Mouse (Mus musculus) CH12.LX (cell line): Measurements from ENCODE around the gene Lhfpl3. TPM values are rescaled to one million over a fixed set of nuclear protein-coding genes. Genes with fewer than 3 reads are reported as not detected.
A peak's percentile ranks its signal among the peaks of the same experiment; 100 is the strongest.

Experiments used
- DNase-seq: peaks from one replicate; pipeline ENCODE4 v3.0.0-alpha.2; 2013; ENCODE audit errors: extremely low read depth
- H3K27ac ChIP-seq: 2 replicates; pipeline ENCODE4 v1.5.1; 2012; ENCODE audit warnings: low read depth, mild to moderate bottlenecking, control low read depth, moderate library complexity; ENCODE audit not compliant: insufficient read depth
- H3K27me3 ChIP-seq: replicated peaks from 2 replicates; pipeline ENCODE3; 2012; ENCODE audit warnings: inconsistent platforms
- H3K36me3 ChIP-seq, 2 experiments: replicated peaks in 1 of 2; 2 replicates each; pipeline versions ENCODE3 to v1.6.1; 2012; ENCODE audit warnings: inconsistent platforms in 1 of 2, low read length in 1 of 2, mild to moderate bottlenecking in 1 of 2, mixed read lengths in 1 of 2, moderate library complexity in 1 of 2; ENCODE audit not compliant: control insufficient read depth in 1 of 2, insufficient read depth in 1 of 2
- H3K4me1 ChIP-seq, 2 experiments: 2 replicates each; pipeline ENCODE4 v1.6.1; 2012; ENCODE audit warnings: inconsistent platforms in 1 of 2, moderate library complexity in 1 of 2; ENCODE audit not compliant: insufficient read depth in 2 of 2, control insufficient read depth in 1 of 2
- H3K4me2 ChIP-seq: 2 replicates; pipeline ENCODE4 v1.6.1; 2012; ENCODE audit warnings: low read depth, mild to moderate bottlenecking, control low read depth; ENCODE audit not compliant: poor library complexity, insufficient read depth, severe bottlenecking
- H3K4me3 ChIP-seq, 3 experiments: fragments of 150-350 bp in 1 of 3; sonication (generic) in 1 of 3; replicated peaks in 1 of 3; 2 replicates each; pipeline versions ENCODE3 to v1.5.1; 2011 to 2012; ENCODE audit warnings: low read depth in 2 of 3, low read length in 2 of 3, mild to moderate bottlenecking in 2 of 3, moderate library complexity in 2 of 3, control low read depth in 1 of 3, improper control_type of control experiment in 1 of 3, inconsistent platforms in 1 of 3, mixed read lengths in 1 of 3; ENCODE audit not compliant: poor library complexity in 1 of 3
- H3K79me2 ChIP-seq: replicated peaks from 2 replicates; pipeline ENCODE4 v1.6.1; 2012; ENCODE audit warnings: mild to moderate bottlenecking, moderate library complexity; ENCODE audit not compliant: control insufficient read depth, poor library complexity, insufficient read depth, severe bottlenecking; ENCODE audit errors: extremely low read depth
- H3K9ac ChIP-seq: 2 replicates; pipeline ENCODE4 v1.6.1; 2012; ENCODE audit warnings: low read depth, mild to moderate bottlenecking, control low read depth, moderate library complexity; ENCODE audit not compliant: insufficient read depth
- H3K9me3 ChIP-seq: replicated peaks from 2 replicates; pipeline ENCODE3; 2012; ENCODE audit warnings: low read length, inconsistent platforms, mixed read lengths
- BHLHE40 ChIP-seq: IDR thresholded peaks from 2 replicates; pipeline ENCODE4 v1.6.1; 2011; ENCODE audit warnings: mild to moderate bottlenecking, low read depth, low read length, improper control_type of control experiment
- CHD1 ChIP-seq: IDR thresholded peaks from 2 replicates; pipeline ENCODE4 v1.6.1; 2012; ENCODE audit warnings: low read depth, low read length, improper control_type of control experiment, inconsistent platforms
- CHD2 ChIP-seq: IDR thresholded peaks from 2 replicates; pipeline ENCODE4 v1.6.1; 2011; ENCODE audit warnings: low read length, improper control_type of control experiment
- EP300 ChIP-seq: IDR thresholded peaks from 2 replicates; pipeline ENCODE4 v1.6.1; 2011; ENCODE audit warnings: low read length, improper control_type of control experiment
- HCFC1 ChIP-seq: IDR thresholded peaks from 2 replicates; pipeline ENCODE4 v1.6.1; 2012; ENCODE audit warnings: low read depth, mild to moderate bottlenecking, inconsistent platforms, low read length, improper control_type of control experiment
- IRF4 ChIP-seq: IDR thresholded peaks from 2 replicates; pipeline ENCODE4 v1.6.1; 2014; ENCODE audit warnings: low read depth, mild to moderate bottlenecking, inconsistent platforms, low read length, improper control_type of control experiment
- JUN ChIP-seq: IDR thresholded peaks from 2 replicates; pipeline ENCODE4 v1.6.1; 2011; ENCODE audit warnings: low read depth, mild to moderate bottlenecking, low read length, improper control_type of control experiment, moderate library complexity; ENCODE audit not compliant: insufficient read depth
- JUND ChIP-seq: conservative IDR thresholded peaks from 2 replicates; pipeline ENCODE4 v1.6.1; 2011; ENCODE audit warnings: low read depth, low read length, improper control_type of control experiment
- KAT2A ChIP-seq: IDR thresholded peaks from 2 replicates; pipeline ENCODE4 v1.6.1; 2012; ENCODE audit warnings: low read length, improper control_type of control experiment, inconsistent platforms; ENCODE audit not compliant: insufficient replicate concordance
- MYC ChIP-seq: IDR thresholded peaks from 2 replicates; pipeline ENCODE4 v1.6.1; 2011; ENCODE audit warnings: low read depth, mild to moderate bottlenecking, improper control_type of control experiment, low read length
- POLR2A ChIP-seq: IDR thresholded peaks from 2 replicates; pipeline ENCODE4 v1.6.1; 2011; ENCODE audit warnings: low read depth, mild to moderate bottlenecking, improper control_type of control experiment, low read length
- RAD21 ChIP-seq: IDR thresholded peaks from 2 replicates; pipeline ENCODE4 v1.6.1; 2011; ENCODE audit warnings: low read depth, mild to moderate bottlenecking, low read length, improper control_type of control experiment, moderate library complexity
- SIN3A ChIP-seq: IDR thresholded peaks from 2 replicates; pipeline ENCODE4 v1.6.1; 2012; ENCODE audit warnings: low read length, improper control_type of control experiment, inconsistent platforms
- TBP ChIP-seq: conservative IDR thresholded peaks from 2 replicates; pipeline ENCODE4 v1.6.1; 2011; ENCODE audit warnings: low read depth, low read length, improper control_type of control experiment
- TCF12 ChIP-seq: IDR thresholded peaks from 2 replicates; pipeline ENCODE4 v1.6.1; 2014; ENCODE audit warnings: low read depth, mild to moderate bottlenecking, inconsistent platforms, low read length, improper control_type of control experiment
- USF2 ChIP-seq: conservative IDR thresholded peaks from 2 replicates; pipeline ENCODE4 v1.6.1; 2011; ENCODE audit warnings: low read depth, low read length, improper control_type of control experiment
- ZMIZ1 ChIP-seq: IDR thresholded peaks from 2 replicates; pipeline ENCODE4 v1.6.1; 2012; ENCODE audit warnings: low read depth, mild to moderate bottlenecking, inconsistent platforms, low read length, improper control_type of control experiment
- dilution Hi-C: fragments of 300-500 bp; cut with MboI; formaldehyde crosslinking; loops from 2 replicates; pipeline ENCODE4 v1.14.3; 2020; ENCODE audit warnings: low sequenced_read_pairs; ENCODE audit not compliant: extremely low pct_unique_long_range_greater_than_20kb, extremely low pct_ligation_motif_present
- in situ Hi-C: fragments of 300-500 bp; cut with MboI; formaldehyde crosslinking; loops from 3 replicates; pipeline ENCODE4 v1.14.3; 2019; ENCODE audit warnings: low sequenced_read_pairs, low pct_ligation_motif_present, low pct_unique_long_range_greater_than_20kb, mixed read lengths
- polyA plus RNA-seq: library from polyadenylated mRNA; unstranded; fragments of >175 nt; gene quantifications from 2 replicates; pipeline ENCODE4 v1.2.1, GENCODE M21; 2012; ENCODE audit warnings: low read depth; ENCODE audit not compliant: insufficient read length
- total RNA-seq, 2 experiments: library from RNA; depleted of rRNA; stranded (reverse); fragments of 300-350 nt in 1 of 2; fragments of >200 nt in 1 of 2; gene quantifications; 2 replicates each; pipeline ENCODE4 v1.2.3; 2012 to 2014

Lhfpl3 gene
- total and polyA plus RNA-seq, 3 experiments: 0.08 to 0.11 TPM; not detected in 1

GRCm38 (mm10) chr5:22899913-22900312 lies 154.1 kb downstream of the Lhfpl3 start:
- dilution Hi-C loops: no loop called here
- Histone ChIP-seq H3K27ac (no peak overlapping the region), H3K4me1 (peaks cover 0 to 22% of the 10 kb centered on the region in 2 experiments; a peak in 2 of 4 replicates), H3K9ac (no peak overlapping the region), H3K4me3 (no peak overlapping the region), H3K36me3 (no peaks in the 10 kb centered on the region), H3K79me2 (no peaks in the 10 kb centered on the region), H3K4me2 (no peak overlapping the region), H3K9me3 (no peaks in the 10 kb centered on the region), H3K27me3 (no peaks in the 10 kb centered on the region)
- peak; percentile 52 for DNase-seq
- TF ChIP-seq JUN (peak; percentile 42; the same call in 1 of the 2 replicates), JUND (peak; percentile 60), USF2 (no peak), MYC (no peak)
- in situ Hi-C loops: no loop called here

- dilution Hi-C loops (no loop called here), in situ Hi-C loops (no loop called here)
- no peaks in the 10 kb centered on the region for H3K36me3 ChIP-seq
- no peaks in the 10 kb centered on the region for H3K9me3 ChIP-seq
- no peak overlapping the region for H3K9ac ChIP-seq
- no peaks in the 10 kb centered on the region for H3K27me3 ChIP-seq
- H3K79me2 ChIP-seq: no peaks in the 10 kb centered on the region
- peak; percentile 65 for DNase-seq
- H3K4me2 ChIP-seq: no peak overlapping the region
- no peak overlapping the region for H3K27ac ChIP-seq
- H3K4me1 ChIP-seq: peaks cover 3 to 19% of the 10 kb centered on the region in 2 experiments; a peak in 3 of 4 replicates
- no peak overlapping the region for H3K4me3 ChIP-seq
- TF ChIP-seq JUND (peak; percentile 88), TBP (no peak), IRF4 (peak; percentile 72; the same call in 1 of the 2 replicates), EP300 (peak; percentile 88), JUN (peak; percentile 78)
These were observed 171.3 kb downstream of the Lhfpl3 start for GRCm38 (mm10) chr5:22917197-22917596.

GRCm38 (mm10) chr5:22926171-22926570 lies 180.3 kb downstream of the Lhfpl3 start:
- no peaks in the 10 kb centered on the region for H3K9me3 ChIP-seq
- no peaks in the 10 kb centered on the region for H3K27me3 ChIP-seq
- dilution Hi-C loops (no loop called here), in situ Hi-C loops (no loop called here)
- no peak for TF ChIP-seq TCF12
- TF ChIP-seq CHD1: no peak
- no peak for TF ChIP-seq USF2
- no peak for TF ChIP-seq BHLHE40
- TF ChIP-seq JUN: no peak
- no peak for TF ChIP-seq SIN3A
- TF ChIP-seq ZMIZ1: no peak
- no peak for TF ChIP-seq POLR2A
- TF ChIP-seq KAT2A: no peak
- TF ChIP-seq HCFC1: no peak
- no peak for TF ChIP-seq MYC
- no peak for TF ChIP-seq RAD21
- TF ChIP-seq TBP: no peak
- no peak for TF ChIP-seq CHD2
- no peak overlapping the region for H3K4me2 ChIP-seq
- no peaks in the 10 kb centered on the region for H3K4me1 ChIP-seq
- H3K36me3 ChIP-seq: no peaks in the 10 kb centered on the region
- H3K27ac ChIP-seq: no peak overlapping the region
- DNase-seq: no peak
- H3K79me2 ChIP-seq: no peaks in the 10 kb centered on the region
- H3K9ac ChIP-seq: no peak overlapping the region
- no peak overlapping the region for H3K4me3 ChIP-seq
